In the genomic region with DNA sequence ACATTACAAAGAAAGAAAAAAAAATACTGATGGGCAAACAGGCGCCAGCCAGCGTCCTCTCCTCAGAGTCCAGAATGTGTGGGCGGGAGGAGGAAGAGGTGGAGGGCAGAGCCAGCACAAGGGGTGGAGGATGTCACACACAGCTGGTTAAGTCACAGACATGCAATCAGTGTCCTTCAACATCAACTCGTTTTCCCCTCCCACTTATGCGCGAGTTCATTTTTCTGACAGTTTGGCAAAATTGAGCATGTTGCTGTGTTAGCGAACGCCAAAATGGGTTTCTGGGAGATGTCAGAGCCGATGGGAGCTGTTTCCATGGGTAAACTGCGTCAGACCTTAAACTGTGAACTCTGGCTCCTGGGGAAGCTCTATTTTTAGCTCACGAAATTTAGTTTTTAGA, we compare ENCODE assay signal across 14 mouse cellular contexts. TPM values are rescaled to one million over a fixed set of nuclear protein-coding genes. Genes with fewer than 3 reads are reported as not detected.
DNase-seq lines count a peak whose midpoint lies in the region; ATAC-seq and TF ChIP-seq lines count a peak whose summit lies in the region.
"Had no signal": no experiment of that assay in that cellular context is flagged by ENCODE, and none has a peak within 500 bp of the region (broad histone marks: within the 10 kb centered on the region; RNA-seq: fewer than 3 reads in every experiment).

No protein-coding gene starts in this region.

- no peaks in the 10 kb centered on the region for H3K27me3 ChIP-seq in intestine, embryonic 14.5 days (replicated peaks; ENCODE audit: control insufficient read depth, insufficient read depth, low read length)
- no peaks in the 10 kb centered on the region for H3K27me3 ChIP-seq in intestine, postnatal 0 days (replicated peaks; ENCODE audit: control insufficient read depth, insufficient read depth, low read length)
- no peaks in the 10 kb centered on the region for H3K27me3 ChIP-seq in heart, embryonic 15.5 days
- no peaks in the 10 kb centered on the region for H3K27me3 ChIP-seq in kidney, adult 2 months (replicated peaks; ENCODE audit: control insufficient read depth, insufficient read depth, low read length)
- H3K27me3 ChIP-seq: embryonic facial prominence, embryonic 13.5 days had no signal

- no peak for TF ChIP-seq POLR2A in kidney, adult 2 months (IDR thresholded peaks at IDR 0.05; ENCODE audit: low read depth, low read length)

- no peaks in the 10 kb centered on the region for H3K9me3 ChIP-seq in intestine, embryonic 14.5 days (ENCODE audit: control insufficient read depth, low read length)
- no peaks in the 10 kb centered on the region for H3K9me3 ChIP-seq in intestine, postnatal 0 days (ENCODE audit: control insufficient read depth)
- no peaks in the 10 kb centered on the region for H3K9me3 ChIP-seq in heart, embryonic 15.5 days (replicated peaks)
- H3K9me3 ChIP-seq: embryonic facial prominence, embryonic 13.5 days; midbrain, embryonic 10.5 days had no signal

- no peak overlapping the region for H3K9ac ChIP-seq in intestine, embryonic 14.5 days (ENCODE audit: low read length)
- H3K9ac ChIP-seq in intestine, postnatal 0 days (ENCODE audit: low read depth, low read length) = no peak overlapping the region
- no peak overlapping the region for H3K9ac ChIP-seq in heart, embryonic 15.5 days
- H3K9ac ChIP-seq: embryonic facial prominence, embryonic 13.5 days had no signal

- H3K4me2 ChIP-seq in intestine, embryonic 14.5 days (ENCODE audit: low read length) = peak overlapping the region; percentile 18; the same call in 1 of the 2 replicates
- no peak overlapping the region for H3K4me2 ChIP-seq in intestine, postnatal 0 days (replicated peaks; ENCODE audit: low read depth)
- peak overlapping the region; percentile 35; the same call in 1 of the 2 replicates for H3K4me2 ChIP-seq in heart, embryonic 15.5 days
- H3K4me2 ChIP-seq: embryonic facial prominence, embryonic 13.5 days had no signal

- no peak overlapping the region for H3K4me3 ChIP-seq in intestine, embryonic 14.5 days (ENCODE audit: low read depth, low read length)
- H3K4me3 ChIP-seq in intestine, postnatal 0 days (ENCODE audit: low read depth, low read length) = no peak overlapping the region
- H3K4me3 ChIP-seq in heart, embryonic 15.5 days = no peak overlapping the region
- H3K4me3 ChIP-seq in kidney, adult 2 months (ENCODE audit: insufficient read depth, low read depth, low read length) = no peak overlapping the region
- H3K4me3 ChIP-seq: embryonic facial prominence, embryonic 13.5 days; midbrain, embryonic 10.5 days had no signal

- no peak for DNase-seq in intestine, embryonic 14.5 days (ENCODE audit: low spot score)
- DNase-seq in heart, adult 8-10 months (ENCODE audit: low spot score) = peak; percentile 31
- DNase-seq in lung, postnatal 10 days = peak; percentile 64
- no peak for DNase-seq in ovary, postnatal 36 days (ENCODE audit: low spot score)
- no peak for DNase-seq in kidney, adult 2 months
- DNase-seq: cerebellum, adult 8-10 months; kidney, postnatal 10 days; liver; spleen, adult 18-20 months had no signal

- ATAC-seq in intestine, embryonic 14.5 days (replicated peaks; ENCODE audit: low FRiP score, low TSS enrichment, low read depth) = no peak
- ATAC-seq in intestine, postnatal 0 days = no peak
- no peak for ATAC-seq in heart, embryonic 15.5 days (replicated peaks; ENCODE audit: insufficient number of reproducible peaks, insufficient read depth, low FRiP score, low read depth)

- H3K36me3 ChIP-seq in intestine, embryonic 14.5 days (ENCODE audit: control insufficient read depth, insufficient read depth, low read length) = no peaks in the 10 kb centered on the region
- no peaks in the 10 kb centered on the region for H3K36me3 ChIP-seq in intestine, postnatal 0 days (ENCODE audit: control insufficient read depth, insufficient read depth)
- no peaks in the 10 kb centered on the region for H3K36me3 ChIP-seq in heart, embryonic 15.5 days
- H3K36me3 ChIP-seq in kidney, adult 2 months (ENCODE audit: control insufficient read depth, insufficient read depth, low read length) = no peaks in the 10 kb centered on the region
- H3K36me3 ChIP-seq: embryonic facial prominence, embryonic 13.5 days; midbrain, embryonic 10.5 days had no signal

- H3K4me1 ChIP-seq in intestine, embryonic 14.5 days (replicated peaks; ENCODE audit: control insufficient read depth, insufficient read depth, low read length) = 0 out of 2 replicates have a peak, but pooled peaks cover 3% of the 10 kb centered on the region
- no peaks in the 10 kb centered on the region for H3K4me1 ChIP-seq in intestine, postnatal 0 days (replicated peaks; ENCODE audit: control insufficient read depth, insufficient read depth, low read length)
- no peaks in the 10 kb centered on the region for H3K4me1 ChIP-seq in heart, embryonic 15.5 days (replicated peaks)
- no peaks in the 10 kb centered on the region for H3K4me1 ChIP-seq in kidney, adult 2 months (ENCODE audit: control insufficient read depth, insufficient read depth, low read length)
- H3K4me1 ChIP-seq: midbrain, embryonic 10.5 days had no signal

- 46% methylated on average over 11 of the region's 11 CpGs for WGBS in intestine, embryonic 14.5 days
- 66% methylated on average over 11 of the region's 11 CpGs for WGBS in intestine, postnatal 0 days
- 52% methylated on average over 11 of the region's 11 CpGs for WGBS in heart, embryonic 15.5 days
- WGBS in kidney, adult 2 months = 53% methylated on average over 11 of the region's 11 CpGs

- 0 out of 2 replicates have a peak overlapping the region, but pooled peaks have one; percentile 11 for H3K27ac ChIP-seq in intestine, embryonic 14.5 days (ENCODE audit: low read depth)
- no peak overlapping the region for H3K27ac ChIP-seq in intestine, postnatal 0 days (ENCODE audit: low read depth, low read length)
- H3K27ac ChIP-seq in heart, embryonic 15.5 days = no peak overlapping the region
- H3K27ac ChIP-seq in kidney, adult 2 months (ENCODE audit: insufficient read depth, low read depth, low read length) = no peak overlapping the region
- H3K27ac ChIP-seq: embryonic facial prominence, embryonic 13.5 days; midbrain, embryonic 10.5 days had no signal

- no peak for TF ChIP-seq CTCF in intestine, postnatal 0 days (IDR thresholded peaks at IDR 0.05; ENCODE audit: low read depth)
- no peak for TF ChIP-seq CTCF in kidney, adult 2 months (conservative IDR thresholded peaks at IDR 0.05; ENCODE audit: insufficient read depth, insufficient read length, low read depth, low read length)

RNA-seq across cellular contexts. Expression of a gene that starts 27.2 kb away (rescaled TPM):
- 0.05 and 0.13 TPM in 2 replicates for polyA plus RNA-seq in intestine, embryonic 14.5 days (2014; fragmentation: Nextera tagmentation; extraction: Ambion mirVana)
- 0.08 TPM in 2 replicates for polyA plus RNA-seq in intestine, postnatal 0 days (2015; fragmentation: Nextera tagmentation; extraction: Ambion mirVana)
- 10 to 100 TPM; 12.9 to 16.6 (median 13.5) TPM for total RNA-seq in heart, adult 8-10 months (2022)
- polyA plus RNA-seq in heart, embryonic 15.5 days (2015; fragmentation: Nextera tagmentation; extraction: Ambion mirVana) = 0.67 and 0.98 TPM in 2 replicates
- 1.3 and 1.8 TPM in 2 replicates for polyA plus RNA-seq in kidney, adult 2 months (2012; rRNA removed)

RNA-seq across cellular contexts. Expression of a gene that starts 38.2 kb away (rescaled TPM):
- polyA plus RNA-seq in intestine, embryonic 14.5 days (2014; fragmentation: Nextera tagmentation; extraction: Ambion mirVana) = 12.9 and 14.2 TPM in 2 replicates
- polyA plus RNA-seq in intestine, postnatal 0 days (2015; fragmentation: Nextera tagmentation; extraction: Ambion mirVana) = 6.5 and 6.9 TPM in 2 replicates
- 1 to 10 TPM; 5.8 to 8.4 (median 7.5) TPM for total RNA-seq in heart, adult 8-10 months (2022)
- polyA plus RNA-seq in heart, embryonic 15.5 days (2015; fragmentation: Nextera tagmentation; extraction: Ambion mirVana) = 9.8 and 11.7 TPM in 2 replicates
- polyA plus RNA-seq in kidney, adult 2 months (2012; rRNA removed) = 4.3 and 4.8 TPM in 2 replicates

RNA-seq across cellular contexts. Expression of a gene that starts 56.0 kb away (rescaled TPM):
- 0.42 and 0.46 TPM in 2 replicates for polyA plus RNA-seq in intestine, embryonic 14.5 days (2014; fragmentation: Nextera tagmentation; extraction: Ambion mirVana)
- polyA plus RNA-seq in intestine, postnatal 0 days (2015; fragmentation: Nextera tagmentation; extraction: Ambion mirVana) = 0.16 and 0.47 TPM in 2 replicates
- 1 to 10 TPM; 1.5 to 3.1 (median 2.2) TPM for total RNA-seq in heart, adult 8-10 months (2022)
- polyA plus RNA-seq in heart, embryonic 15.5 days (2015; fragmentation: Nextera tagmentation; extraction: Ambion mirVana) = 0.43 and 1.1 TPM in 2 replicates
- 1.1 and 1.2 TPM in 2 replicates for polyA plus RNA-seq in kidney, adult 2 months (2012; rRNA removed)
- polyA plus RNA-seq: hindbrain, embryonic 11.5 days had no signal

Comparison
In these comparisons a context has a peak if more than half of its experiments do, and no peak if none do; other contexts are left out.
1. DNase-seq: peak in heart, adult 8-10 months (single experiment) and lung, postnatal 10 days (single experiment); none in intestine, embryonic 14.5 days (single experiment), ovary, postnatal 36 days (single experiment) and kidney, adult 2 months (single experiment).